Mouse (Mus musculus) myocyte (in vitro differentiated cells): ENCODE results near the gene Ptprd. TPM values are rescaled to one million over a fixed set of nuclear protein-coding genes. Genes with fewer than 3 reads are reported as not detected.

ENCODE experiments used
- H3K27me3 ChIP-seq: one replicate; pipeline ENCODE4 v1.6.1; 2011; ENCODE audit not compliant: control insufficient read depth, insufficient read depth, insufficient read length
- H3K36me3 ChIP-seq: one replicate; pipeline ENCODE4 v1.6.1; 2011; ENCODE audit not compliant: control insufficient read depth, insufficient read depth
- H3K4me2 ChIP-seq: one replicate; pipeline ENCODE4 v1.6.1; 2011; ENCODE audit warnings: low read depth, control low read depth
- H3K4me3 ChIP-seq: one replicate; pipeline ENCODE4 v1.5.1; 2011; ENCODE audit warnings: mild to moderate bottlenecking, control low read depth, moderate library complexity
- H3K79me2 ChIP-seq: one replicate; pipeline ENCODE4 v1.6.1; 2011; ENCODE audit not compliant: control insufficient read depth, insufficient read depth
- H3ac ChIP-seq: one replicate; pipeline ENCODE4 v1.6.1; 2011; ENCODE audit not compliant: control insufficient read depth, insufficient read length
- CEBPB ChIP-seq: IDR thresholded peaks from 2 replicates; pipeline ENCODE4 v1.6.1; 2011; ENCODE audit warnings: mild to moderate bottlenecking, moderate library complexity; ENCODE audit not compliant: poor library complexity, insufficient read depth, severe bottlenecking
- E2F4 ChIP-seq: IDR thresholded peaks from one replicate; pipeline ENCODE4 v1.6.1; 2011; ENCODE audit warnings: mild to moderate bottlenecking, control low read depth, moderate library complexity; ENCODE audit not compliant: insufficient read depth
- MAX ChIP-seq: IDR thresholded peaks from one replicate; pipeline ENCODE4 v1.6.1; 2011; ENCODE audit warnings: low read depth, mild to moderate bottlenecking, control low read depth
- MYOD1 ChIP-seq, 3 experiments: IDR thresholded peaks; one replicate each; pipeline ENCODE4 v1.6.1; 2011; ENCODE audit warnings: control low read depth in 2 of 3, low read depth in 2 of 3, mild to moderate bottlenecking in 2 of 3, moderate library complexity in 1 of 3; ENCODE audit not compliant: insufficient read length in 2 of 3, control insufficient read depth in 1 of 3
- MYOG ChIP-seq, 3 experiments: IDR thresholded peaks; one replicate each; pipeline ENCODE4 v1.6.1; 2011; ENCODE audit warnings: control low read depth in 2 of 3, low read depth in 2 of 3, mild to moderate bottlenecking in 2 of 3; ENCODE audit not compliant: insufficient read length in 2 of 3, control insufficient read depth in 1 of 3, insufficient read depth in 1 of 3
- POLR2A ChIP-seq: IDR thresholded peaks from one replicate; pipeline ENCODE4 v1.6.1; 2011; ENCODE audit warnings: low read depth, mild to moderate bottlenecking, control low read depth, moderate library complexity; ENCODE audit not compliant: insufficient read length
- POLR2AphosphoS2 ChIP-seq: IDR thresholded peaks from one replicate; pipeline ENCODE4 v1.6.1; 2011; ENCODE audit warnings: low read depth, control low read depth; ENCODE audit not compliant: insufficient read length
- REST ChIP-seq: IDR thresholded peaks from one replicate; pipeline ENCODE4 v1.6.1; 2011; ENCODE audit warnings: mild to moderate bottlenecking, control low read depth, moderate library complexity; ENCODE audit not compliant: insufficient read depth, insufficient read length
- SRF ChIP-seq: IDR thresholded peaks from one replicate; pipeline ENCODE4 v1.6.1; 2011; ENCODE audit warnings: low read depth; ENCODE audit not compliant: control insufficient read depth, insufficient read length
- TCF12 ChIP-seq: IDR thresholded peaks from one replicate; pipeline ENCODE4 v1.6.1; 2011; ENCODE audit warnings: mild to moderate bottlenecking, control low read depth; ENCODE audit not compliant: poor library complexity, insufficient read depth, severe bottlenecking
- TCF3 ChIP-seq: IDR thresholded peaks from one replicate; pipeline ENCODE4 v1.6.1; 2011; ENCODE audit warnings: low read depth, control low read depth; ENCODE audit not compliant: insufficient read length
- USF1 ChIP-seq: IDR thresholded peaks from one replicate; pipeline ENCODE4 v1.6.1; 2011; ENCODE audit warnings: low read depth, mild to moderate bottlenecking, control low read depth, moderate library complexity
- polyA plus RNA-seq: library from polyadenylated mRNA; unstranded; fragments of >200 nt; fragmentation: generic; extraction: Trizol; gene quantifications from one replicate; pipeline ENCODE4 v1.2.1, GENCODE M21; 2012; ENCODE audit warnings: missing spikeins

The Ptprd gene
- polyA plus RNA-seq, 1 experiment: 2.9 TPM

- Histone ChIP-seq H3K27me3 (no peaks in the 10 kb centered on the region), H3K79me2 (no peaks in the 10 kb centered on the region), H3K4me2 (no peak overlapping the region), H3K4me3 (no peak overlapping the region), H3K36me3 (no peaks in the 10 kb centered on the region), H3ac (no peak overlapping the region)
- TF ChIP-seq MYOG (IDR thresholded peaks at IDR 0.05; ENCODE audit: control insufficient read depth in 1 of 3, insufficient read depth in 1 of 3, insufficient read length in 2 of 3, low read depth in 2 of 3): no peak
- no peak for TF ChIP-seq CEBPB
- no peak for TF ChIP-seq E2F4
- TF ChIP-seq TCF12: no peak
- no peak for TF ChIP-seq MYOD1 (IDR thresholded peaks at IDR 0.05; ENCODE audit: control insufficient read depth in 1 of 3, insufficient read length in 2 of 3, low read depth in 2 of 3)
- TF ChIP-seq SRF: no peak
- no peak for TF ChIP-seq POLR2A
- TF ChIP-seq POLR2AphosphoS2: no peak
- TF ChIP-seq REST: no peak
- no peak for TF ChIP-seq MAX
- TF ChIP-seq USF1: no peak
- TF ChIP-seq TCF3: no peak
Observed at GRCm38 (mm10) chr4:76941382-76942360, 1270.1 kb downstream of the Ptprd start.

DNA sequence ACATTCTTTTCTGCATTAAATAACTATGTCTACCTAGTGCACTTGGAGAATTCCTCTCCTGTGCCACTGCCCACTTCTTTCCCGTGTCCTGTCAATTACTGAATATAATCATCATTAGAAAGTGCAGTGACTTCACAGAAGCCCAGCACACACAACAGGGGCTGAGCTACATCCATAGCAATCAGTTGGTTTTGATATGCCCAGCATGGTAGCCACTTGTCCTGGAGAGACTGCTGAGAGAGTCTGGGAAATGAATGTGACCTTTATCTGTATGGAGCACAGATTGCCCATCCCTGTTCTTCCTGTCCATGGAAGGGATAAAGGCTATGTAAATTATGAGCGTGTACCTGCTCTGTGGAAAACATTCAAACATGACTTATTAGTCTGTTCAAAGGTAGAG lies 1280.2 kb downstream of the Ptprd start:
- Histone ChIP-seq H3K36me3 (no peaks in the 10 kb centered on the region), H3K4me2 (no peak overlapping the region), H3K27me3 (no peaks in the 10 kb centered on the region), H3K4me3 (no peak overlapping the region), H3K79me2 (no peaks in the 10 kb centered on the region), H3ac (no peak overlapping the region)
- TF ChIP-seq E2F4: no peak
- TF ChIP-seq MYOG (IDR thresholded peaks at IDR 0.05; ENCODE audit: control insufficient read depth in 1 of 3, insufficient read depth in 1 of 3, insufficient read length in 2 of 3, low read depth in 2 of 3): no peak
- TF ChIP-seq POLR2A: no peak
- TF ChIP-seq REST: no peak
- TF ChIP-seq POLR2AphosphoS2: no peak
- TF ChIP-seq USF1: no peak
- TF ChIP-seq CEBPB: no peak
- TF ChIP-seq TCF3: no peak

DNA sequence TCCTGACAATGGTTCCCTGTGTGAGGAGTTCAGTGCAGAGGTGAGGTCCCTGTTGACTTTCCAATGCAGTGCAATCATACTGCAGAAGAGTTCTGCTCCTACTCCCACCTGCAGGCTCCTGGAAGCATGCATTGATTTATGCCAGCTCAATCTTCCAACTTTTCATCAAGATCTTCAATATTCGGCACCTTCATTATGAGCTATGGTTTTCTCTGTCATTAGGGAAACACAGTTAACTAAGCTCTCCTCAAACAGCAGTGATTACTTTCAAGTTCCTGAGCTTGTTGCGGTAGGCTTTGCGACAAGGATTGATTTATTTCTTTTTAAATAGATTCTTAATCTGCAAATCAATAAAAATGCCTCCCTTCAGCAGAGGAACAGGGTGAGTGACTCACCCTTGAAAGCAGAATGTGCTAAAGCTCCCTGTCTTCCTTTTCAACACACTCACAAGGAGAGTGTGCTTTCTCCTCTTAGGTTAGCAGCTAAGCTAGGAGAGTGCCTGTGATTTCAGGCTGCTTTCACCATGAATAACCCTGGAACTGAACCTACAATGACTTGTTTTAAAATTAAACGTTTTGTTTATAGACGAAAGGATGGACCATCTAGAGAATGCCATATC lies 1298.1 kb downstream of the Ptprd start:
- no peak overlapping the region for H3K4me3 ChIP-seq
- no peaks in the 10 kb centered on the region for H3K36me3 ChIP-seq
- H3K79me2 ChIP-seq: no peaks in the 10 kb centered on the region
- H3K27me3 ChIP-seq: no peaks in the 10 kb centered on the region
- TF ChIP-seq POLR2A (no peak), MYOD1 (IDR thresholded peaks at IDR 0.05; ENCODE audit: control insufficient read depth in 1 of 3, insufficient read length in 2 of 3, low read depth in 2 of 3) (no peak), E2F4 (no peak), REST (no peak), SRF (no peak), MAX (no peak), CEBPB (no peak), USF1 (no peak), POLR2AphosphoS2 (no peak), TCF3 (no peak), TCF12 (no peak), MYOG (IDR thresholded peaks at IDR 0.05; ENCODE audit: control insufficient read depth in 1 of 3, insufficient read depth in 1 of 3, insufficient read length in 2 of 3, low read depth in 2 of 3) (no peak)
- H3ac ChIP-seq: no peak overlapping the region
- H3K4me2 ChIP-seq: no peak overlapping the region

DNA sequence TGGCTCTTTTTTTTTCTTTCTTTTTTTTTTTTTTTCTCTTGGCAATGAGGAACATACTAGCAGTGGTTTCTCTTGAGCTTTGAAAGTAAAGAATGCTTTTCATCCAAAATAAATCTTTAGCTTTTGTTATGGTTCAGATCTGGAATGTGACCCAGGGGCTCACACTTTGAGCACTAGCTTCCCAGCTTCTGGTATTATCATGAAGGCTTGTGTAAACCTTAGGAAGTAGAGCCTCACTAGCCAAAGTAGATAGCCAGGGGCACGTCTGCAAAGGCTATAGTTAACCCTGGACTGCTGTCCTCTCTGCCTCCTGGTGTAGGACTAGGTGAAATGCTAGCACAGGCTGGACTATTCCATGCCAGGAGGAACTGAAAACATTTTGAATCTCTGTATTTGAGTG lies 1310.1 kb downstream of the Ptprd start:
- Histone ChIP-seq H3K79me2 (no peaks in the 10 kb centered on the region), H3K27me3 (no peaks in the 10 kb centered on the region), H3ac (no peak overlapping the region), H3K4me2 (no peak overlapping the region), H3K4me3 (no peak overlapping the region), H3K36me3 (no peaks in the 10 kb centered on the region)
- TF ChIP-seq TCF12: no peak
- no peak for TF ChIP-seq E2F4

DNA sequence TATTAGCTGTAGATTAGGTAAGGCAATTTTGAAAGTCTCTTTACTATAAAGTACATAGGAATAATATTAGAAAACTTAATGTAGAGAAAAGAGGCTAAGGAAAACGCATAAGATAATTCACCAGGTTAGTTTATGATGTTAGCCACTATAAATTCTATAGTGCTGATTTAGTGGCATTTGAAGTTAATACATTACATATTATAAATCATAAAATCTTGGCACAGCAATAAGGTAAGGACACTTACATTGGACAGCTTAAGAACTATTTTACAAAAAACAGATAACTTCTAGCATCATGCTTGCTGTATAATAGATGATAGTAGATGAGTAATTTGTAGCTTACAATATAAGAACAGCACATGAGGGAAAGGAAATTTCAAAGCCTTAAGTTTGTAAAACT lies 1322.1 kb downstream of the Ptprd start:
- H3K4me3 ChIP-seq: no peak overlapping the region

More for the DNA sequence above, 1322.1 kb downstream of the Ptprd start:
- Histone ChIP-seq H3ac (no peak overlapping the region), H3K36me3 (no peaks in the 10 kb centered on the region), H3K4me2 (no peak overlapping the region), H3K79me2 (no peaks in the 10 kb centered on the region), H3K27me3 (no peaks in the 10 kb centered on the region)
- TF ChIP-seq CEBPB (no peak), MYOD1 (IDR thresholded peaks at IDR 0.05; ENCODE audit: control insufficient read depth in 1 of 3, insufficient read length in 2 of 3, low read depth in 2 of 3) (no peak), USF1 (no peak), REST (no peak), SRF (no peak), POLR2A (no peak), E2F4 (no peak), POLR2AphosphoS2 (no peak), TCF3 (no peak), TCF12 (no peak), MAX (no peak), MYOG (IDR thresholded peaks at IDR 0.05; ENCODE audit: control insufficient read depth in 1 of 3, insufficient read depth in 1 of 3, insufficient read length in 2 of 3, low read depth in 2 of 3) (no peak)
